Mouse (Mus musculus) megakaryocyte, embryonic 14.5 days (primary cell): ENCODE results near the gene Ccser1.

Source experiments
- FLI1 ChIP-seq: IDR thresholded peaks from 2 replicates; pipeline ENCODE4 v1.6.1; 2012; ENCODE audit warnings: low read length, inconsistent platforms, mixed read lengths
- GATA1 ChIP-seq: IDR thresholded peaks from 3 replicates; pipeline ENCODE4 v1.6.1; 2012; ENCODE audit warnings: mixed read lengths, low read length, inconsistent platforms, borderline replicate concordance

- TF ChIP-seq GATA1 (no peak), FLI1 (no peak)
Observed at GRCm38 (mm10) chr6:62044454-62044853, 864.3 kb downstream of the Ccser1 start.
